Comparison of ENCODE assay signal across 7 mouse cellular contexts in the genomic region with DNA sequence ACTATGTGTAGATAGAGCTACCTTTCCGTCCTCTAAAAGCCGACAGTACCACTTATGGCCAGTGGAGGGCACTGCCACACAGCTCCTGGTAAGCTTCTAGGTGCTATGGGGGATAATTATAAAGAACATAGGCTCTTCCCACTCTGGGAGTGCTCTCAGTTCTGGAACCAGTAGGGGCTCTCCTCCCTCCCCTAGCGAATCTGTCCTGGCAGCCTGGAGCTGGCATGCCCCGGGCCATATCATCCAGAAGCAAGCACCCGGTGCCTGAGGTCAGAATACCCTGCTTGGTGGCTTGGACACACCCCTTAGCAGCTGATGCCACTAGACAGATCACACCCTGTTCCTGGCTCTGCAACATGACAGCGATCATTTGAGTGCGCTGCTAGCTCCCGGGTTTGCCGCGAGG. TPM values are rescaled to one million over a fixed set of nuclear protein-coding genes. Genes with fewer than 3 reads are reported as not detected.
DNase-seq lines count a peak whose midpoint lies in the region; ATAC-seq and TF ChIP-seq lines count a peak whose summit lies in the region.

No protein-coding gene starts in this region.

- peak; percentile 97 for TF ChIP-seq CTCF in intestine, postnatal 0 days (IDR thresholded peaks at IDR 0.05; ENCODE audit: low read depth)

- WGBS in intestine, postnatal 0 days = 1% methylated on average over 10 of the region's 10 CpGs
- WGBS in midbrain, embryonic 11.5 days = 12% methylated on average over 10 of the region's 10 CpGs

- peaks cover 3% of the 10 kb centered on the region; the same call in 1 of the 2 replicates for H3K4me1 ChIP-seq in intestine, postnatal 0 days (replicated peaks; ENCODE audit: control insufficient read depth, insufficient read depth, low read length)
- peaks cover 4% of the 10 kb centered on the region; the same call in 1 of the 2 replicates for H3K4me1 ChIP-seq in midbrain, embryonic 11.5 days (ENCODE audit: control insufficient read depth, insufficient read depth, low read length)

- H3K4me3 ChIP-seq in intestine, postnatal 0 days (ENCODE audit: low read depth, low read length) = 0 out of 2 replicates have a peak overlapping the region, but pooled peaks have one; percentile 13
- no peak overlapping the region for H3K4me3 ChIP-seq in midbrain, embryonic 11.5 days (ENCODE audit: low read depth, low read length)

- H3K27ac ChIP-seq in intestine, postnatal 0 days (ENCODE audit: low read depth, low read length) = no peak overlapping the region
- H3K27ac ChIP-seq in midbrain, embryonic 11.5 days (ENCODE audit: low read depth, low read length) = no peak overlapping the region

- peak; percentile 56 for ATAC-seq in intestine, postnatal 0 days
- peak; percentile 45 for ATAC-seq in midbrain, embryonic 11.5 days (ENCODE audit: low FRiP score)

- no peaks in the 10 kb centered on the region for H3K9me3 ChIP-seq in intestine, postnatal 0 days (ENCODE audit: control insufficient read depth)
- H3K9me3 ChIP-seq in midbrain, embryonic 11.5 days (ENCODE audit: control insufficient read depth, low read length) = no peaks in the 10 kb centered on the region

- H3K9ac ChIP-seq in intestine, postnatal 0 days (ENCODE audit: low read depth, low read length) = 0 out of 2 replicates have a peak overlapping the region, but pooled peaks have one; percentile 17
- no peak overlapping the region for H3K9ac ChIP-seq in midbrain, embryonic 11.5 days (ENCODE audit: low read length)

- no peaks in the 10 kb centered on the region for H3K36me3 ChIP-seq in intestine, postnatal 0 days (ENCODE audit: control insufficient read depth, insufficient read depth)
- no peaks in the 10 kb centered on the region for H3K36me3 ChIP-seq in midbrain, embryonic 11.5 days (ENCODE audit: control insufficient read depth, insufficient read depth, low read length)

- DNase-seq in adrenal gland, adult 2 months = peak; percentile 88
- DNase-seq in embryo, embryonic 10.5 days (ENCODE audit: low spot score) = peak; percentile 93
- peak; percentile 66 to 81 for DNase-seq in gastrocnemius, postnatal 4 days (ENCODE audit: low spot score in 2 of 2)
- DNase-seq in left cerebral cortex, postnatal 4 days = peak; percentile 81
- peak; percentile 98 for DNase-seq in midbrain, embryonic 11.5 days (ENCODE audit: low spot score, missing footprints)
- DNase-seq in spleen, adult 12 weeks (ENCODE audit: low spot score) = peak; percentile 66

- H3K4me2 ChIP-seq in intestine, postnatal 0 days (replicated peaks; ENCODE audit: low read depth) = peak overlapping the region; percentile 61
- H3K4me2 ChIP-seq in midbrain, embryonic 11.5 days = no peak overlapping the region

- intact Hi-C loops in left cerebral cortex, postnatal 4 days (cut with DNase I) = loop anchor here (1.0 kb wide), 1 partner anchor 42 kb away; no protein-coding TSS in a partner anchor

- no peaks in the 10 kb centered on the region for H3K27me3 ChIP-seq in intestine, postnatal 0 days (replicated peaks; ENCODE audit: control insufficient read depth, insufficient read depth, low read length)
- no peaks in the 10 kb centered on the region; the same call in 1 of the 2 replicates for H3K27me3 ChIP-seq in midbrain, embryonic 11.5 days (ENCODE audit: control insufficient read depth, insufficient read depth, low read length)

RNA-seq across cellular contexts. Expression of a gene that starts 13.3 kb away (rescaled TPM):
- total RNA-seq in adrenal gland, adult 2 months (2021) = 100 to 1,000 TPM; 560 to 565 TPM
- polyA plus RNA-seq in adrenal gland, adult 2 months (2012; rRNA removed) = 162 and 415 TPM in 2 replicates
- 10 to 100 TPM; 25.3 to 26.0 TPM for total RNA-seq in gastrocnemius, postnatal 4 days (2021)
- polyA plus RNA-seq in intestine, postnatal 0 days (2015; fragmentation: Nextera tagmentation; extraction: Ambion mirVana) = 5.9 and 10.0 TPM in 2 replicates
- total RNA-seq in left cerebral cortex, postnatal 4 days (2021) = 10 to 100 TPM; 20.1 to 22.6 TPM
- 1.3 TPM in 2 replicates for polyA plus RNA-seq in midbrain, embryonic 11.5 days (2014; fragmentation: Nextera tagmentation; extraction: Ambion mirVana)

RNA-seq across cellular contexts. Expression of a gene that starts 16.8 kb away (rescaled TPM):
- 10 to 100 TPM; 16.4 to 21.0 TPM for total RNA-seq in adrenal gland, adult 2 months (2021)
- 53.0 and 60.3 TPM in 2 replicates for polyA plus RNA-seq in adrenal gland, adult 2 months (2012; rRNA removed)
- 10 to 100 TPM; 14.1 to 14.7 TPM for total RNA-seq in gastrocnemius, postnatal 4 days (2021)
- 1.7 and 2.0 TPM in 2 replicates for polyA plus RNA-seq in intestine, postnatal 0 days (2015; fragmentation: Nextera tagmentation; extraction: Ambion mirVana)
- 10 to 100 TPM; 12.3 to 13.5 TPM for total RNA-seq in left cerebral cortex, postnatal 4 days (2021)
- polyA plus RNA-seq in midbrain, embryonic 11.5 days (2014; fragmentation: Nextera tagmentation; extraction: Ambion mirVana) = 3.6 and 4.5 TPM in 2 replicates

RNA-seq across cellular contexts. Expression of a gene that starts 43.3 kb away (rescaled TPM):
- total RNA-seq in adrenal gland, adult 2 months (2021) = 10 to 100 TPM; 38.6 to 58.8 TPM
- polyA plus RNA-seq in adrenal gland, adult 2 months (2012; rRNA removed) = 31.9 and 35.4 TPM in 2 replicates
- 10 to 100 TPM; 24.8 to 25.8 TPM for total RNA-seq in gastrocnemius, postnatal 4 days (2021)
- 46.5 and 50.9 TPM in 2 replicates for polyA plus RNA-seq in intestine, postnatal 0 days (2015; fragmentation: Nextera tagmentation; extraction: Ambion mirVana)
- 10 to 100 TPM; 36.5 to 37.1 TPM for total RNA-seq in left cerebral cortex, postnatal 4 days (2021)
- 57.9 and 67.4 TPM in 2 replicates for polyA plus RNA-seq in midbrain, embryonic 11.5 days (2014; fragmentation: Nextera tagmentation; extraction: Ambion mirVana)

RNA-seq across cellular contexts. Expression of a gene that starts 52.2 kb away (rescaled TPM):
- under 1 TPM; 0.40 to 0.52 TPM for total RNA-seq in adrenal gland, adult 2 months (2021)
- 1.4 and 2.0 TPM in 2 replicates for polyA plus RNA-seq in adrenal gland, adult 2 months (2012; rRNA removed)
- total RNA-seq in gastrocnemius, postnatal 4 days (2021) = under 1 TPM in 1 of 2 experiments, not detected in 1; 0.59 TPM
- 0.48 and 0.77 TPM in 2 replicates for polyA plus RNA-seq in intestine, postnatal 0 days (2015; fragmentation: Nextera tagmentation; extraction: Ambion mirVana)
- total RNA-seq in left cerebral cortex, postnatal 4 days (2021) = under 1 TPM in 1 of 2 experiments, not detected in 1; 0.56 TPM
- polyA plus RNA-seq in midbrain, embryonic 11.5 days (2014; fragmentation: Nextera tagmentation; extraction: Ambion mirVana) = 0.33 TPM in 1 of 2 replicates, not detected in the other

Comparison
In these comparisons a context has a peak if more than half of its experiments do, and no peak if none do; other contexts are left out.
1. RNA of a gene that starts 13.3 kb away (total RNA-seq): 560 to 565 TPM in adrenal gland, adult 2 months; 25.3 to 26.0 TPM in gastrocnemius, postnatal 4 days and 20.1 to 22.6 TPM in left cerebral cortex, postnatal 4 days; every median in the first group is over 10 times any median in the second.
2. Peak in every context shown above with its lines, with median percentiles within 50 percentile points of each other: DNase-seq.